Mouse (Mus musculus): Measurements from ENCODE around the gene Dxo. TPM values are rescaled to one million over a fixed set of nuclear protein-coding genes. Genes with fewer than 3 reads are reported as not detected.
"Not testable (repeated sequence)": the region's sequence is repeated elsewhere in the genome, so short reads cannot be mapped to it uniquely, and the experiment has no call there.

Dxo gene
- polyA plus RNA-seq, 1 experiment from 2014 or later, result 32.2 TPM

DNA sequence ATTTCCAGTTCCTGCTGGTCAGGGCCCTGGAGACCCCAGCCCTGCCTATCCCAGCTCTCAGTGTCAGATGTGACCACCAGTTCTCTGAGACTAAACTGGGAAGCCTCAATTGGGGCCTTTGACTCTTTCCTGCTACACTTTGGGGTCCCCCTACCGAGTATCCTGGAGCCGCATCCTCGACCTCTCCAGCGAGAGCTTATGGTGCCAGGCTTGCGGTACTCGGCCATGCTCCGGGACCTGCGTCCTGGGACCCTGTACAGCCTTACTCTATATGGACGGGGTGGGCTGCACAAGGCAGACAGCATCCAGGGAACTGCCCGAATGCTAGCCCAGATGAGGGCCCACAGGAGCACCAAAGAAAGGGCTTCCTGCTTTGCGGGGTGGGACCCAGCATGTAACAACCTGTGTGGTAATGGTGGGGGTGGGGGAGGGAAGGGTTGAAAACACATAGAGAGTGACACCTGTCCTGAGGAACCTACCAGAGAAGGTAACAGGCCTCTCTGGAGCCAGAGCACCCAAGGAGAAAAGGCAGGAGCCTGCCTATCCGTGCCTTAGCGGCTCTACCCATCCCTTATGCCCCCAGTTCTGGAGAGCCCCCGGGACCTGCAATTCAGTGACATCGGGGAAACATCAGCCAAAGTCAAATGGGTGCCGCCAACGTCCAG is 37.8 kb upstream of the Dxo start:
- no peak for DNase-seq (ENCODE audit: low spot score)

DNA sequence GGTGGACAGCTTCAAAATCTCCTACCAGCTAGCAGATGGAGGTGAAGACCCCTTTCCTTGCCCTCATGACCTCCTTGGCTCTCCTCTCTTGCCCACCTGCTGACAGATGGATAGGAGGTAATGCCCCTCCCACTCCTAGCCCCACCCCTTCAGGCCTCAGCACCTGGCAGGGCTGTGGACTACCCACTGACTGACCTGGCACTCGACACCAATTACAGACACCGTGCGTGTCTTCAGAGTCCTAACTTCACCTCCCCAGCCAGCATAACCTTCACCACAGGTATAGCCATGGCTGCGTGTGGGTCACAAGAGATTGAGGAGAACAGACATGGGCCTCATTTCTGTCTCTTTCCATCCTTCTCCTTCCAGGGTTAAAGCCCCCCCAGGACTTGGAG is 37.3 kb upstream of the Dxo start:
- Histone ChIP-seq H3K4me2 (replicated peaks; ENCODE audit: low read depth) (no peak overlapping the region), H3K9ac (ENCODE audit: low read length) (no peak overlapping the region), H3K36me3 (ENCODE audit: control insufficient read depth, insufficient read depth, low read length) (no peaks in the 10 kb centered on the region), H3K9me3 (ENCODE audit: control insufficient read depth, low read length) (no peaks in the 10 kb centered on the region), H3K27ac (replicated peaks) (no peak overlapping the region), H3K27me3 (ENCODE audit: control insufficient read depth, insufficient read depth, low read length) (no peaks in the 10 kb centered on the region), H3K4me3 (ENCODE audit: low read depth, low read length) (no peak overlapping the region), H3K4me1 (replicated peaks; ENCODE audit: control insufficient read depth, insufficient read depth) (no peaks in the 10 kb centered on the region)
- no peak for TF ChIP-seq EP300 (optimal IDR thresholded peaks at IDR 0.05)
- 90% methylated on average over 4 of the region's 4 CpGs for WGBS
- ATAC-seq (ENCODE audit: low FRiP score, low TSS enrichment) (no peak), DNase-seq (ENCODE audit: low spot score) (no peak)

More for the DNA sequence above, 37.8 kb upstream of the Dxo start:
- no peaks in the 10 kb centered on the region for H3K9me3 ChIP-seq (ENCODE audit: control insufficient read depth, low read length)
- H3K36me3 ChIP-seq (ENCODE audit: control insufficient read depth, insufficient read depth, low read length), result no peaks in the 10 kb centered on the region
- 90% methylated on average over 14 of the region's 17 CpGs for WGBS
- H3K4me2 ChIP-seq (replicated peaks; ENCODE audit: low read depth), result no peak overlapping the region
- H3K4me3 ChIP-seq (ENCODE audit: low read depth, low read length), result no peak overlapping the region
- no peak for ATAC-seq (ENCODE audit: low FRiP score, low TSS enrichment)
- no peak overlapping the region for H3K9ac ChIP-seq (ENCODE audit: low read length)
- H3K27me3 ChIP-seq (ENCODE audit: control insufficient read depth, insufficient read depth, low read length), result no peaks in the 10 kb centered on the region
- H3K4me1 ChIP-seq (replicated peaks; ENCODE audit: control insufficient read depth, insufficient read depth), result no peaks in the 10 kb centered on the region
- no peak for TF ChIP-seq EP300 (optimal IDR thresholded peaks at IDR 0.05)
- TF ChIP-seq CTCF (IDR thresholded peaks at IDR 0.05; ENCODE audit: low read depth), result no peak
- no peak overlapping the region for H3K27ac ChIP-seq (replicated peaks)

DNA sequence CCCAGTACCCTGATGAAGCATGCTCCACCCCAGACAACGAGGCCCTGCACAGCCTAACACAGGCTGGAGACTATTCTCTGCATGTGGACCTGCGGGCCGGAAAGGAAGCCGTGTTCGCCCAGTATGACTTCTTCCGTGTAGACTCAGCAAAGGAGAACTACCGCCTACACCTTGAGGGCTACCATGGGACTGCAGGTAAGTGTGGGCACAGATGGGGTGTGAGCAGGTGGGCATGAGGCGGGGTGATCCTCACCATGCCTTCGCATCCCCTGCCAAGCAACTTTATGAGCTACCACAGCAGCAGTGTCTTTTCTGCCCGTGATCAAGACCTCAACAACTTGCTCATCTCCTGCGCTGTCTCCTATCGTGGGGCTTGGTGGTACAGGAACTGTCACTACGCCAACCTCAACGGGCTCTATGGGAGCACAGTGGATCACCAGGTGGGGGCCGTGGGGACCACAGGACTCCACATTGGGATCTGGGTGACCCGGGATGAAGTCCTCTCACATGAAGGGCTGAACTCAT is 36.0 kb upstream of the Dxo start:
- not testable (repeated sequence) for H3K27me3 ChIP-seq (ENCODE audit: control insufficient read depth, insufficient read depth, low read length); H3K4me1 ChIP-seq (replicated peaks; ENCODE audit: control insufficient read depth, insufficient read depth); H3K27ac ChIP-seq (replicated peaks); H3K4me2 ChIP-seq (replicated peaks; ENCODE audit: low read depth); ATAC-seq (ENCODE audit: low FRiP score, low TSS enrichment); H3K4me3 ChIP-seq (ENCODE audit: low read depth, low read length); H3K36me3 ChIP-seq (ENCODE audit: control insufficient read depth, insufficient read depth, low read length); H3K9ac ChIP-seq (ENCODE audit: low read length); H3K9me3 ChIP-seq (ENCODE audit: control insufficient read depth, low read length); DNase-seq (ENCODE audit: low spot score)
- WGBS, result 90% methylated on average over 16 of the region's 16 CpGs

DNA sequence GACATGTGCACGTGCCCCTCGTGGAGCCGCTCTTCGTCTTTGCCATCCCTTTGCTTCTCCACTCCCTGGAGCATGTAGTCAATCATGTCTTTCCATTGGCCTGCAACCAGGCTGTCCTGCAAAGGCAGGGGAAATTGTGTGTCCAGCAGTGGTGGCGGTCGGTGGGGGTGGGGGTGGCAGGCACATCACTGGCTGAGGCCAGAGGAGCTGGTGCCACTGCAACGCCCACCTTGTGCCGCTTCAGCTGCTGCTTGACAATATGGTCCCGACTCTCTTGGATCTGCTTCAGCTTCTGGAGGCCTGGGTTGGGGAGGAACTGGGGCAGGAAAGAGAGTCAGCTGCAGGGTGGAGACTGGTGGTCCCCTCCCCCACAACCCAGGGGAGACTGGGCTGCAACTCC is 34.1 kb upstream of the Dxo start:
- H3K4me2 ChIP-seq (replicated peaks; ENCODE audit: low read depth); DNase-seq (ENCODE audit: low spot score); H3K36me3 ChIP-seq (ENCODE audit: control insufficient read depth, insufficient read depth, low read length); H3K27me3 ChIP-seq (ENCODE audit: control insufficient read depth, insufficient read depth, low read length); H3K4me3 ChIP-seq (ENCODE audit: low read depth, low read length); H3K27ac ChIP-seq (replicated peaks); ATAC-seq (ENCODE audit: low FRiP score, low TSS enrichment); H3K9me3 ChIP-seq (ENCODE audit: control insufficient read depth, low read length); H3K4me1 ChIP-seq (replicated peaks; ENCODE audit: control insufficient read depth, insufficient read depth); H3K9ac ChIP-seq (ENCODE audit: low read length): not testable (repeated sequence)
- 91% methylated on average over 9 of the region's 9 CpGs for WGBS

DNA sequence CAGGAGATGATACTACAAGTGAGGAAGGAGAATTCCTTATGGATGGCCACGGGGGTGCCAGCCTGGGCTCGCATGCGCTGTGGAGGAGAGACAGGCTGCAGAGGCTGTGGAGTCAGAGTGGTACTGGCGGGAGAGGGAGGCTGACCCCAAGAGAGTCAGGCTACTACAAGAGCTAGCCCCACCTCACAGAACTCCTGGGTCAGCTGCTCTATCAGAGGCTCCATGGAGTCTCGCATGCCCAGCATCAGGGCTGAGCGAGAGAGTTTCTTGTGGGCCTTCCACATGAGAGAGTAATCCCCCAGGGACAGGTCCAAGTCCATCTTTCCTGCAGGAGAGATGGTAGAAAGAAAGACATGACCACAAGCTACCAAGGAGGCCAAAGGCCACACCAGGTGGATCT is 33.5 kb upstream of the Dxo start:
- H3K9ac ChIP-seq (ENCODE audit: low read length); H3K9me3 ChIP-seq (ENCODE audit: control insufficient read depth, low read length); ATAC-seq (ENCODE audit: low FRiP score, low TSS enrichment); H3K4me2 ChIP-seq (replicated peaks; ENCODE audit: low read depth); H3K4me1 ChIP-seq (replicated peaks; ENCODE audit: control insufficient read depth, insufficient read depth); H3K36me3 ChIP-seq (ENCODE audit: control insufficient read depth, insufficient read depth, low read length); H3K27me3 ChIP-seq (ENCODE audit: control insufficient read depth, insufficient read depth, low read length); H3K27ac ChIP-seq (replicated peaks); H3K4me3 ChIP-seq (ENCODE audit: low read depth, low read length); DNase-seq (ENCODE audit: low spot score): not testable (repeated sequence)
- WGBS, result 87% methylated on average over 6 of the region's 6 CpGs

DNA sequence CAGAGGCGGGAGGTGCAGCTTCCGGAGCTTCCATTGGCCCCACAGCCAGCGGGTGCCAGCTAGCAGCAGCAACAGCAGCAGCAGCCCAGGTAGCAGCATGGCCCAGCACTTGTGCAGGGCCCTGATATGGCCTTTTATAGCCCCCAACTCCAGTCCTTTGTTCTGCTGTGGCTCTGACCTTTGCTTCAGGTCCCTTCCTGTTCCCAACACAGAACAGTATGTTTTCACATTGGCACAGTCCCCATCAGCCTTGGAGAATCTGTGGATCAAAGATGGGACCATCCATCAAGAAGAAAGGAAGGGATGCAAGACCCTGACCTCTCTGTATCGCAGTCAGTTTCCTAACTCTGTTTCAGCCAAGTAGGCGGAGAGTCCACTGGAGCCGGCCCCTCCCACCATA is 32.5 kb upstream of the Dxo start, which contains the start of gene Cyp21a1:
Cyp21a1 (minus strand) TSS at position 261 of the 400 bp plus-strand sequence.
- not testable (repeated sequence) for ATAC-seq (ENCODE audit: low FRiP score, low TSS enrichment); H3K4me1 ChIP-seq (replicated peaks; ENCODE audit: control insufficient read depth, insufficient read depth); H3K4me2 ChIP-seq (replicated peaks; ENCODE audit: low read depth); H3K27ac ChIP-seq (replicated peaks); H3K36me3 ChIP-seq (ENCODE audit: control insufficient read depth, insufficient read depth, low read length); H3K9me3 ChIP-seq (ENCODE audit: control insufficient read depth, low read length); DNase-seq (ENCODE audit: low spot score); H3K9ac ChIP-seq (ENCODE audit: low read length); H3K4me3 ChIP-seq (ENCODE audit: low read depth, low read length); H3K27me3 ChIP-seq (ENCODE audit: control insufficient read depth, insufficient read depth, low read length)
- WGBS, result 79% methylated on average over 3 of the region's 6 CpGs

Data from stomach, postnatal 0 days (tissue).